Mouse (Mus musculus): ENCODE measurements around the gene Stat1.

Gene Stat1

DNA sequence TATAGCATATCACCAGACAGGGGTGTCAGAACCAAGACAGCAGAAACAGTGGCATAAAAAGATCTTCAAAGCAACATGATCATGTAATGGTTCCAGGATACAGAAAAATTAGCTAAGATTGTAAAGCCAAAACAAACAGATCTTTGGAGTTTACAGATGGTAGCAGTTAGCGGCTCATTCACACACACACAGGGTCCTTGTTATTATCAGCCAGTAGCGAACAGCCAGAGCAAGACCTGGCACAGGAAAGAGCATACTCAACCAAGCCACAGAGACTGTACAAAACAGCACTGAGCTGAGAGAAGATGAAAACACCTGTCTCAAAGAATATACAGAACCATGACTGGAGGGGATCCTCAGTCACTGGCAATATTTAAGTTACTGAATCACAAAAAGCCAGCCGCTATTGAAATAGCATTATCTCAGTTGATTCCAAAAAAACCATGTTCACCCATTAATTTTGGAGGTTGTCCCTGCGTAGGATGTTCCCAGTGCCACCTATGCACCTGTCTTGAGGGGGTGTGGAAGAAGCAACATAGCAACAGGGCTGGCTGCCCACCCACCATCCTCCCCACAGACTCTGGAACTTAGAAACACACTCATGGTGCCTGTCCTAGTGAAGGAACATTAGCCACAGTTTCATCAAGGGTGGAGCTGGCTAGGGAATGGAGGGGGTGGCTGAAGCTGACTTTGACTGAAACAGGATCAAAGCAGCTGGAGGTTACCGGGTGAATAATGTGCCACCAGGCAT is 44.6 kb downstream of the Stat1 start:
- no peak for DNase-seq (ENCODE audit: low spot score)

DNA sequence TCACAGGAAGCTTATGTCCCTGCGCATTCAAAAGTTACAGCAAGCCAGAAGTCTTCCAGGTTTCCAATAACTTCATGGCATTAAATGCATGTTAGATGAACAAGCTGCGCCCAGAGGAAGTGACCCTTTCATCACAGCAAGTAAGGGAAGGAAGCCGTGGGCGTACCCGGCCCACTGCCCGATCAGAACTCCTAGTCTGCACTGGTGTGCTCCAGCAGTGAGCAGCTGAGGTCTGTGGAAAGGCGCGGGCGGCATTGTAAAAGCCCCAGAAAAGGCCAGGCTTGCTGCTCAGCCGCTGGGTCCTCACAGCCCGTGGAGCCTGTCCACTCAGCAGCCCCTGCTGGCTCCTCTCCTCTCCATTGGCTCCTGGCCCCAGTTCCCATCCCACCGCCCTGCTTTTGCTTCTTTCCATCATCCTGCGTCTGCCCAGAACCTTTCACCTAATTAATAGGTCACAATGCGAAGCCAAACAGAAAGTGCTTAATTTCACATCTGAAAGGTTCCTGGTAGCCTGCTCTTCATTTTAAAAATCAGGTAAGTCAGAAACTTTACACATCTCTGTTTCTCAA is 47.5 kb downstream of the Stat1 start:
- no peak for DNase-seq (ENCODE audit: low spot score)

DNA sequence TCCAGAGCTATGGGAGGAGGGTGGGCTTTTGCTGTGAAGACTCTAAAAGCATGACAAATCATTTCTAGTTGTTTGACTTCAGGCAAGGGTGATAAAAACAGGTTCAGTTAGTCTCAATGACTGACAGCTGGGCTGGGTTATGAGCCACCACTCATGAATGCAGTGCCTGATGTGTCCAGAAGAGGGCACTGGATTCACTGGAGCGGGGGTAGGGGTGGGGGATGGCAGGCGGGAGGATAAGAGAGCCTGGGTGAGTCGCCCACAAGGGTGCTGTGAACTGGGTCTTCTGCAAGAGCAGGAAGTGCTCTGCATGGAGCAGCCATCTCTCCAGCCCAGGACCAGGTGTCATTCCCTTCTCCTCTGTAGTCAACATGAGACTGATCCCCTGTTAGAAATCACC is 50.8 kb downstream of the Stat1 start:
- no peak for DNase-seq (ENCODE audit: low spot score)

DNA sequence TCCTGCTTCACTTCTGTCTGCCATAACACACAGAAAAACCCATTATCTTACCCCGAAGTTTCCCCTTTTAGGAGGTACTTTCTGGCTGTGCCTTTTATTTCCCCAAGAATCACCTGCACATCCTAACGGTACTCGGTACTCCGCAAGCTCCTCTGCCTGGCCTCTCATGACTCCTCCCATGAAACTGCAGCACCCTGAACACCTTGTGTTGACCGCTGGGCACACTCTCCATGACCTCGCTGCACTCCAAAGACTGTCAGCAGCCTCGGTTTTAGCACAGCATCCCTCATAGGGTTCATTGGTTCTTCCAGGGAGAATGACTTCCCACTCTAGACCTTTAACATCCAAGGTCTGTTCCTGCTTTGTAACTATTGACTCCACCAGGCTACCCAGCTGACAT is 51.5 kb downstream of the Stat1 start:
- DNase-seq (ENCODE audit: low spot score): no peak

DNA sequence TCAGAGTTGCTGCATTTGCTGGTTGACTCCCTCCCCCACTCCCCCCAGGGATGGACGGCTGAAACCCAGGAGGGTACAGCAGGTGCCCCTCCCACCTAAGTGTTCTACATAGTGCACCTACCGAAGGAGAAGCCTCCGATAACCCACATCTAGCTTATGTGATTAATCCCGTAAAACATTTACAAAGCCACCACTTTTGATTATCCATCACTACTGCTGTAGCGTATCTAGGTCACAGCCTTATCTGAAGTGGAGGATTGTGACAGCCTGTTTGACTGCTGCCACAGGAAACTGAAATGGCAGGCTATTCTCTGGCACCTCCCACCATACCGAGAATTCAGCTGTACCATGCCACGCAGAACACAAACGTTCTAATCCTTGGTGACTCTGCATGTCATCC is 52.0 kb downstream of the Stat1 start:
- DNase-seq (ENCODE audit: low spot score): no peak

DNA sequence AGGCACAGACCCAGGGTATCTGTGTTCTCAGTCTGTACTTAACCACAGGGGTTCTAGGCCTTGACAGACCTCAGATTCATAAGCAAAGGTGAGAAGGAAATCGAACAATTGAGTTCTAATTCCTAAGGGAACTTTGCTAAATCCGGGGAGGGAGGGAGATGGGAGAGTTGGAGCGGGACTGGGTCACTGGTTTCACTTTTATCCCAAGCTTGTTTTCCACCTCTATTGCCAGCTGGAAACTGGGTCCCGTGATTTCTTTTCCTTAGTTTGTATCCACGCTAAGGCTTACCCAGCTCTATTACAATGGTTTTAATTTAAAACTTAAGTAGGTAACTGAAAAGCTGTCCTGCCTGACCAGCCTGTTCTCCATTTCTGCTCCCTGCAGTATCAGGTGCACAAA is 56.1 kb downstream of the Stat1 start:
- no peak for DNase-seq (ENCODE audit: low spot score)

DNA sequence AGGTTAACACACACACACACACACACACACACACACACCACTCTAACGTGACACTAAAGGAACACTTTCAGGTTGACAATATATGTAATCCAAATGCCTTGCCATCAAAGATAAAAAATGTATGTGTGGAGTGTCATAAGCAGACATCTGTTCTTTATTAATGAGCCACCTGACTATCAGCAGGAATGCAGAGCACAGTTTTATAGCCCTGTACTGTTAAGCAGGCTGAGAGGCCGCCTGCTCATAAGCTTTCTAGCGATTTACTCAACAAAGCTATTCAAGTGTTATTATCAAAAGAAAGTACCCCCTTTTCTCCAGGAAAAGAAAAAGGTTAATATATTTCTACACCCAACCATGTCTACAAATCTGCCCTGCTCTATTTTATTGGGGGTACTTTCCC is 56.7 kb downstream of the Stat1 start:
- no peak for DNase-seq (ENCODE audit: low spot score)

DNA sequence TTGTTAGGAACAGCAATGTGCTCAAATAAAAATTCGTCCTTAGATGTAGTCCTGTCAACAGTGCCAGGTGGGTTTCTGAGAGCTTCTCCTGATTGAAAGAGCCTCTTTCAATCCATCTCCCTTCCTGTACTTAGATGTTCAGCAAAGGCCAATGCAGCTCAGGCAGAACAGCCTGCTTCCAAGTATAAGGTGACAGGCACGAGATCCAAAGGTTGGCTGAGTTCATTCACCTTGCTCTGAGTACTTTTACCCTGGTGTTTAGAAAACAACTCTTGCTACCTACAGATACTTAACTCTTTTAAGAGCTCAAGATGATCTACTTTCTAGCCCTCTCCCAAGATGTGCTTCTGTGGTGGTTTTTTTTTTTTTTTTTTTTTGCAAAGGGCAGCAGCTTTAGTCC is 57.8 kb downstream of the Stat1 start:
- DNase-seq (ENCODE audit: low spot score): no peak

DNA sequence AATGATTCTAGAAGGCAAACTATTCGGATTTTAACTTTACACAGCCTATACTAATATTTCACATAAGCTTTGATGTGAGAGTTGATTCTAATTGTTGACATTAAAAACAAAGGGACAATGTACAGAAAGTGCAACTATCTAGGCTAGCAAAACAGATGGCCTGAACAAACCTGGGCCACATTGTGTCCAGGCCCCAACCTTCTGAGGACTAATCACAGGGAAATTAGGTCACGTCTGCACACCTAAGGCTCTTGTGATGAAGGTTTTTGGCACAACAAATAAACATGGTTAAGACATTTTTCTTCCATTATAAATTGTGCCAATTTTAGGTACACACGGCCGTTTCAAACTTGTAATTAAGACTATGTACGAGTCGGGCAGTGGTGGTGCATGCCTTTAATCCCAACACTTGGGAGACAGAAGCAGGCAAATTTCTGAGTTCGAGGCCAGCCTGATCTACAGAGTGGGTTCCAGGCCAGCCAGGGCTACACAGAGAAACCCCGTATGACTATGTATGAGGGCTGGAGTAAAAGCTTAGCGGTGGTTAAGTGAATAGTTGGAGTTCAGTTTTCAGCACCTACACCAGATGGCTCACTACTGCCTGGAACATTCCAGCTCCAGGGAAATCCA is 60.8 kb downstream of the Stat1 start:
- DNase-seq (ENCODE audit: low spot score): no peak

DNA sequence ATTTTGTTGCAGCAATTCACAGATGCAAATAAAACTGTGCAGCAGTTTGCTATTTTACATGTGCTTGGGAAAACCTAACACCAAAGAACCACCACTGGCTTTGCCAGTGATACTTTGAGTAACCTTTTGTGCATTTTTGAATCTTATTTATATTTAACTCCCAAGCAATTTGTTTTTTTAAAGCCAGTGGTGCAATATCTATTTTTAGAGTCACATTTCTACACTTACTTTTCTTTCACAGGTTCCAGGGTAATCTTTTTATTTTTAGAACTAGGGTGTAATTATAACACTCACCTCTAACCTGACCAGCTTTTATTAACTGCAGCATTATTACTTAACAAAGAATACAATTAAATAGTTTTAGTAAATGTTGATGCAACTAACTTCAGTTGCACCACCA is 62.8 kb downstream of the Stat1 start:
- DNase-seq (ENCODE audit: low spot score): no peak

DNA sequence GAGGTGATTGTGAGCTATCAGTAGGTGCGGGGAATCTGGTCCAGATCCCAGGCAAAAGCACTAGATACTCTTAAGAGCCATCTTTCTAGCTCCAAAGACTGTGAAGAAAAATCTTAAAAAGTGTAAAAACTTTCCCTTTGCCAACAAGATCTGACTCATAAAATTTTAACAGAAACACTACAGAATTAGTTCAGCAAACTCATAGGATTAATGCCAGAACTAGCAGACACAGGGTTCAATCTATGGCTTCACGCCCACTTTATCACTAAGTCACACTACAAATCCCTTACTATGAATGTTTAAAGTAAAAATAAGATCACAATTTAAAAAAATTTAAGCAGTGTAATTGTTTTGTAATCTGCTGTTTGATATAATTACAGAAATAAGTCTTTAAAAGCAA is 63.8 kb downstream of the Stat1 start:
- DNase-seq (ENCODE audit: low spot score): no peak

Data from ovary, adult 18-20 months (tissue).